Mouse (Mus musculus): ENCODE results near the gene Ccdc184.

The Ccdc184 gene

GRCm38 (mm10) chr15:98166963-98167644 lies at the start of gene Ccdc184:
Gene Ccdc184, plus strand, starts transcription at chr15:98167158.
- DNase-seq (ENCODE audit: low read depth, low spot score) = no peak

- DNase-seq (ENCODE audit: low read depth, low spot score) = no peak
Measured at GRCm38 (mm10) chr15:98119363-98119762, 47.6 kb upstream of the Ccdc184 start.

GRCm38 (mm10) chr15:98120831-98121230 lies 46.1 kb upstream of the Ccdc184 start:
- DNase-seq (ENCODE audit: low read depth, low spot score) = no peak

GRCm38 (mm10) chr15:98131001-98131400 lies 36.0 kb upstream of the Ccdc184 start:
- DNase-seq (ENCODE audit: low read depth, low spot score) = no peak

GRCm38 (mm10) chr15:98131451-98131850 lies 35.5 kb upstream of the Ccdc184 start:
- no peak for DNase-seq (ENCODE audit: low read depth, low spot score)

GRCm38 (mm10) chr15:98131942-98132655 lies 34.9 kb upstream of the Ccdc184 start:
- no peak for DNase-seq (ENCODE audit: low read depth, low spot score)

GRCm38 (mm10) chr15:98133471-98133870 lies 33.5 kb upstream of the Ccdc184 start:
- DNase-seq (ENCODE audit: low read depth, low spot score) = no peak

GRCm38 (mm10) chr15:98134034-98134433 lies 32.9 kb upstream of the Ccdc184 start:
- DNase-seq (ENCODE audit: low read depth, low spot score) = no peak

GRCm38 (mm10) chr15:98134666-98135065 lies 32.3 kb upstream of the Ccdc184 start:
- no peak for DNase-seq (ENCODE audit: low read depth, low spot score)

- DNase-seq (ENCODE audit: low read depth, low spot score) = no peak
Measured at GRCm38 (mm10) chr15:98135671-98136070, 31.3 kb upstream of the Ccdc184 start.

- DNase-seq (ENCODE audit: low read depth, low spot score) = no peak
Measured at GRCm38 (mm10) chr15:98136871-98137270, 30.1 kb upstream of the Ccdc184 start.

GRCm38 (mm10) chr15:98139763-98140162 lies 27.2 kb upstream of the Ccdc184 start:
- DNase-seq (ENCODE audit: low read depth, low spot score) = no peak

GRCm38 (mm10) chr15:98140809-98141208 lies 26.1 kb upstream of the Ccdc184 start:
- DNase-seq (ENCODE audit: low read depth, low spot score) = no peak

- no peak for DNase-seq (ENCODE audit: low read depth, low spot score)
Measured at GRCm38 (mm10) chr15:98142515-98142914, 24.4 kb upstream of the Ccdc184 start.

GRCm38 (mm10) chr15:98144861-98145507 lies 22.0 kb upstream of the Ccdc184 start:
- DNase-seq (ENCODE audit: low read depth, low spot score) = no peak

GRCm38 (mm10) chr15:98145559-98146181 lies 21.3 kb upstream of the Ccdc184 start:
- peak; percentile 82 for DNase-seq (ENCODE audit: low read depth, low spot score)

- DNase-seq (ENCODE audit: low read depth, low spot score) = no peak
Measured at GRCm38 (mm10) chr15:98148356-98148755, 18.6 kb upstream of the Ccdc184 start.

- DNase-seq (ENCODE audit: low read depth, low spot score) = no peak
Measured at GRCm38 (mm10) chr15:98149166-98149602, 17.8 kb upstream of the Ccdc184 start.

- DNase-seq (ENCODE audit: low read depth, low spot score) = no peak
Measured at GRCm38 (mm10) chr15:98152916-98153315, 14.0 kb upstream of the Ccdc184 start.

- DNase-seq (ENCODE audit: low read depth, low spot score) = peak; percentile 34
Measured at GRCm38 (mm10) chr15:98153625-98154024, 13.3 kb upstream of the Ccdc184 start.

GRCm38 (mm10) chr15:98154146-98154545 lies 12.8 kb upstream of the Ccdc184 start:
- no peak for DNase-seq (ENCODE audit: low read depth, low spot score)

GRCm38 (mm10) chr15:98154631-98155030 lies 12.3 kb upstream of the Ccdc184 start:
- DNase-seq (ENCODE audit: low read depth, low spot score) = no peak
